Mouse (Mus musculus) heart, adult 2 months (tissue): Measurements from ENCODE around the gene Izumo1r.

ENCODE experiments used
- CTCF ChIP-seq: fragments of 200-600 bp; IDR thresholded peaks from 2 replicates; pipeline ENCODE4 v1.8.1; 2022; ENCODE audit warnings: antibody characterized with exemption, mild to moderate bottlenecking, moderate library complexity
- EP300 ChIP-seq: fragments of 200-500 bp; IDR thresholded peaks from 2 replicates; pipeline ENCODE4 v1.6.1; 2011; ENCODE audit warnings: low read depth, low read length, control low read depth; ENCODE audit not compliant: insufficient read depth
- POLR2A ChIP-seq: fragments of 200-500 bp; IDR thresholded peaks from 2 replicates; pipeline ENCODE4 v1.6.1; 2011; ENCODE audit warnings: mild to moderate bottlenecking, low read depth, low read length, control low read depth; ENCODE audit not compliant: insufficient read depth

GRCm38 (mm10) chr9:14897102-14897501, 6.6 kb downstream of the Izumo1r start:
- TF ChIP-seq CTCF: no peak
- no peak for TF ChIP-seq POLR2A
- no peak for TF ChIP-seq EP300
